Mouse (Mus musculus): ENCODE results near the gene Carns1. TPM values are rescaled to one million over a fixed set of nuclear protein-coding genes. Genes with fewer than 3 reads are reported as not detected.
A peak's percentile ranks its signal among the peaks of the same experiment; 100 is the strongest.

Gene Carns1
- polyA plus RNA-seq, 1 experiment = 4.4 TPM

DNA sequence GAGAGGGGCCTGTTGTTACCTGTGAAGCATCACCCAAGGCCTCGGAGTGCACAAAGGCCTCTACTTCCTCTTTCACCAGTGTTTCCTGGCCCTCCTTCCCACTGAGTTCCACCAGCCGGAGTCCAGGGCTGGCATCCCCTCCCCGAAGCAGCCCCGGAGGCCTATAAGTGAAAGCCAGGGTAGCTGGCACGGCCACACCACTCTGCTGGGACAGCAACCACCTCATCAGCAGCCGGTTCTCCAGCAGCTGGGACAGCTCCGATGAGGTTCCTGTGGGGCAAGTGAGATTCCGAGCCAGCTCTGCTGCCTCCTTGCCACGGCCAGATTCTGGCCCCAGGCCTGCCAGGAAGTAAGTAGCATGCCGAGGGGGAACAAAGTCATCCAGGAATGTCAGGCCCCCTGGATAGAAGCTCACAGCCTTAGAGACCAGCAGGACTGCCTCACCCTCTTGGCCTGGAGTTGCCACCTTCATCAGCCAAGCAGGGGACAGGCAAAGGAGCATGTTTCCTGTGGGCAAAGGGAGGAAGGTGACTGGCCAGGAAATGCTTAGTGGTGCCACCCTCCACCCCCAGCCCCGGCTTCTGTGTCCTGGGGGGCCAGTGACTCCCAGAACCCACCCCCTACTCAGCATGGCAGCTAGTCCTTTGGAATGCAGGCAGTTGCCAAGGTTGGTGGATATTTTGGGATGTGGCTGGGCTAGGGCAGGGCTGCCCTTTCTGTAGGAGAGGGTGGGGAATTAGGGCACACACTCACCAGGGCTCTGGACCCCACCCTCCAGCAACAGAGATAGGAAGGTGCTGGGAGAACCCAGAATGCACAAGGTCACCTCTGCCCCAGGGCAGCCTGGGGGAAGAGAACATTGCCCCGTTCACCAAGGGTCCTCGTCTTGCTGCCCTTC lies 3.6 kb downstream of the Carns1 start:
- Histone ChIP-seq H3K4me1 (ENCODE audit: control insufficient read depth, insufficient read depth, insufficient read length, low read length) (peaks cover 10% of the 10 kb centered on the region), H3K27me3 (ENCODE audit: control insufficient read depth, insufficient read depth, low read length) (no peaks in the 10 kb centered on the region), H3K4me3 (ENCODE audit: low read depth, low read length) (no peak overlapping the region), H3K36me3 (ENCODE audit: control insufficient read depth, insufficient read depth, low read length) (no peaks in the 10 kb centered on the region), H3K27ac (ENCODE audit: insufficient read depth, low read depth, low read length) (no peak overlapping the region)
- WGBS = 75% methylated on average over 13 of the region's 13 CpGs
- TF ChIP-seq CTCF (IDR thresholded peaks at IDR 0.05; ENCODE audit: extremely low read depth, insufficient read length, insufficient replicate concordance, low read depth, low read length) (no peak), POLR2A (IDR thresholded peaks at IDR 0.05; ENCODE audit: low read depth, low read length) (no peak; the same call in 1 of the 2 replicates)

DNA sequence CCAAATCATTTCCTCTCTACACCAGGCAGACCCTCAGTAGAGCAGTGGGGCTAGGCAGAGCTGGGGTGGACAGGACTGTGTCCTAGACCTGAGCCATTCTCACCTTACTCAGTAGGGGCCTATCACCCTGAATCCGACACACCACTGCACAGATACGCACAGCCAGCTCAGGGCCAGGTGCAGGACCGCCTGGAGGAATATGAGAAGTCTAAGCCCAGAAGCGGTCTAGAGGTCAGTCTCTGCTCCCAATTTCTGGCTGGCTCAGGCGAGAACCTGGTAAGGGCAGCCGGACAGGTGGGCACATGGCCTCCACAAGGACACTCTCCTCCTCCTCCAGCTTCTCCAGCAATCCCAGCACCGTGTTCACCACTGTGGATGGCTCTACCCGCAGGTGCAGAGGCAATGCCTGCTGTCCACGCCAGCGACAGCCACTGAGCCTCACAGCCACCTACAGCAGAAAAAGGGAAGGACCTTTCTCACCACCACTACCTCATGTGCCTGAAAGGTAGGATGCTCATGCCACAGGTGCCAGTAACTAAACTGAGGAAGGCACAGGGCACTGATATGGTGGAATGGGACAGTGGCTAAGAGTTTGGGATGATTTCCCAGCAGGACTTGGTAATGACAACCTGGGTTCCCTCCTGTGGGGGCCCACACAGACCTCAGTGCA lies 4.4 kb downstream of the Carns1 start:
- TF ChIP-seq CTCF (IDR thresholded peaks at IDR 0.05; ENCODE audit: extremely low read depth, insufficient read length, insufficient replicate concordance, low read depth, low read length) = no peak
- TF ChIP-seq POLR2A (IDR thresholded peaks at IDR 0.05; ENCODE audit: low read depth, low read length) = no peak
- H3K36me3 ChIP-seq (ENCODE audit: control insufficient read depth, insufficient read depth, low read length) = no peaks in the 10 kb centered on the region
- no peak overlapping the region for H3K4me3 ChIP-seq (ENCODE audit: low read depth, low read length)
- no peaks in the 10 kb centered on the region for H3K27me3 ChIP-seq (ENCODE audit: control insufficient read depth, insufficient read depth, low read length)
- WGBS = 94% methylated on average over 10 of the region's 10 CpGs
- H3K4me1 ChIP-seq (ENCODE audit: control insufficient read depth, insufficient read depth, insufficient read length, low read length) = peaks cover 10% of the 10 kb centered on the region
- H3K27ac ChIP-seq (ENCODE audit: insufficient read depth, low read depth, low read length) = no peak overlapping the region

DNA sequence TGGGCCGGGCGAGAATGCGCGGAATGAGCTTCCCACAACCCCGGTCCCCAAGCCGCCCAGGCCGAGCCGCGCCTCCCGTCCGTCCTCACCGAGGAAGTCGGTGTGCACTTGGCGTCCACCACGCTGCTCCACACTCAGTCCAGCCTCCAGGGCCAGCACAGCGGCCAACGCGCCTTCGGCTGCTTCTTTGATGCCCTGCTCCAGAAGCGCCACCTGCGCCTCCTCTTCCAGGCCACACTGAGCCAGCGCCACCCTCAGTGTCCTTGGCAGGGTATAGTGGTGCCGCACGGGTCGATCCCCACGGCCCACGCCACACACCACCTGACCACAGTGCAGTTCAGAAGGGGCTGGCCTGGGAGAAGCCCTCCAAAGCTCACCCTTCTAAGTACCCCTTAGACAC lies 5.5 kb downstream of the Carns1 start:
- H3K36me3 ChIP-seq (ENCODE audit: control insufficient read depth, insufficient read depth, low read length) = no peaks in the 10 kb centered on the region
- no peak for TF ChIP-seq CTCF (IDR thresholded peaks at IDR 0.05; ENCODE audit: extremely low read depth, insufficient read length, insufficient replicate concordance, low read depth, low read length)
- TF ChIP-seq POLR2A (IDR thresholded peaks at IDR 0.05; ENCODE audit: low read depth, low read length) = no peak

DNA sequence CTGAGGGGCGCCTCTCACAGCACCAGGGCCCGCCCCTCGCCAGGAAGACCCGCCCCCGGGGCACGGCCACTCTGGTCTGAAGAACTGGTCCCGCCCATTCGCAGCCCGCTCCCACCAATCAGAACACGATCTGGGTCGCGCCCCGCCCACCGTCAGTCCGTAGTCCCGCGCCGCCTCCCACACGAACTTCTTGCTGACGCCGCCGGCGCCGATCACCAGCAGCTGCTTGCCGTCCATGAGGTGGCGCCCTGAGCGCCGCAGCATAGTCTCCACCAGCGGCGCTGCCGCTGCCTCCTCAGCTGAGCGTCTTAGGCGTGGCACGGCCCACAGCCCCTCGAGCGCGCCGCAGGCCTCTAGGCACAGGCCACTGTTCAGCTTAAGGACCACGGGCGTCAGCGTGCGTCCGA lies 5.9 kb downstream of the Carns1 start:
- Histone ChIP-seq H3K27me3 (ENCODE audit: control insufficient read depth, insufficient read depth, low read length) (no peaks in the 10 kb centered on the region), H3K27ac (ENCODE audit: insufficient read depth, low read depth, low read length) (peak overlapping the region; percentile 72), H3K4me3 (ENCODE audit: low read depth, low read length) (peak overlapping the region; percentile 70), H3K36me3 (ENCODE audit: control insufficient read depth, insufficient read depth, low read length) (no peaks in the 10 kb centered on the region), H3K4me1 (ENCODE audit: control insufficient read depth, insufficient read depth, insufficient read length, low read length) (peaks cover 7% of the 10 kb centered on the region)
- TF ChIP-seq POLR2A (IDR thresholded peaks at IDR 0.05; ENCODE audit: low read depth, low read length) (peak; percentile 92), CTCF (IDR thresholded peaks at IDR 0.05; ENCODE audit: extremely low read depth, insufficient read length, insufficient replicate concordance, low read depth, low read length) (peak; percentile 83)
- under 1% methylated on average over 43 of the region's 43 CpGs for WGBS

More for the DNA sequence above, 5.5 kb downstream of the Carns1 start:
- 4% methylated on average over 27 of the region's 27 CpGs for WGBS
- H3K4me1 ChIP-seq (ENCODE audit: control insufficient read depth, insufficient read depth, insufficient read length, low read length) = peaks cover 7% of the 10 kb centered on the region
- peak overlapping the region; percentile 72 for H3K27ac ChIP-seq (ENCODE audit: insufficient read depth, low read depth, low read length)
- peak overlapping the region; percentile 70 for H3K4me3 ChIP-seq (ENCODE audit: low read depth, low read length)
- H3K27me3 ChIP-seq (ENCODE audit: control insufficient read depth, insufficient read depth, low read length) = no peaks in the 10 kb centered on the region

DNA sequence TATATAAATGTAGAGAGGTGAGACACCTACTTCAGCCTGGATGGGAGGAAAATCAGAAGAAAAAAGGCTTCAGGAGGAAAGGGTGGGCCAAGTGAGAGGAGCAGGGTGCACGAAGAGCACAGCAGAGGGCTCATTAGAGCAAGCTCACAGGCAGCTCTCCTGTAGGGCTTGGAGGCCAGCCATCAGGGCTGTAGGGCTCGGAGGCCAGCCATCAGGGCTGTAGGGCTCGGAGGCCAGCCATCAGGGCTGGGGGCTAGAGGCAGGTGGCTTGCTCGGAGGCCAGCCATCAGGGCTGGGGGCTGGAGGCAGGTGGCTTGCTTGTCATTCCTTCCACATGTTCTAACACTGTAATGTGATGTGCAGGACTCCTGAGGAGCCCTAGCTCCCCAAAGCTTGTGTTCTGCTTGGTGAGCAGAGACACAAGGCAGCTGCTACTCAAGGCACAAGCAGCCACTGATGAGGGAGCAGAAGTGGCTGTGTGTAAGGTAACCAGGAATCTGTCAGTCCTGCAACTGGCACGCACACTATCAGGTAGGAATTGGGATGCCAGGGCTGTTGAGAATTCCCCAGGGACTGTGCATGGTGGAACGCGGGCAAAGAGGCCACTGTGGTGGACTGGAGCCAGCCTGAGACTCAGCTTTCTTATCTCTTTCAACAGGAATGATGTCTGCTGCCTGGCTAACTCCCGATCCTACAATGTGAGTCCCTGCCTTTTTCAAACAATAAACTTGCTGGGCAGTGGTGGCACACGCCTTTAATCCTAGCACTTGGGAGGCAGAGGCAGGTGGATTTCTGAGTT lies 8.4 kb downstream of the Carns1 start:
- WGBS = 70% methylated on average over 9 of the region's 9 CpGs
- Histone ChIP-seq H3K4me3 (ENCODE audit: low read depth, low read length) (no peak overlapping the region), H3K27ac (ENCODE audit: insufficient read depth, low read depth, low read length) (no peak overlapping the region), H3K4me1 (ENCODE audit: control insufficient read depth, insufficient read depth, insufficient read length, low read length) (peaks cover 15% of the 10 kb centered on the region), H3K36me3 (ENCODE audit: control insufficient read depth, insufficient read depth, low read length) (no peaks in the 10 kb centered on the region), H3K27me3 (ENCODE audit: control insufficient read depth, insufficient read depth, low read length) (no peaks in the 10 kb centered on the region)
- TF ChIP-seq POLR2A (IDR thresholded peaks at IDR 0.05; ENCODE audit: low read depth, low read length) (no peak), CTCF (IDR thresholded peaks at IDR 0.05; ENCODE audit: extremely low read depth, insufficient read length, insufficient replicate concordance, low read depth, low read length) (no peak)

DNA sequence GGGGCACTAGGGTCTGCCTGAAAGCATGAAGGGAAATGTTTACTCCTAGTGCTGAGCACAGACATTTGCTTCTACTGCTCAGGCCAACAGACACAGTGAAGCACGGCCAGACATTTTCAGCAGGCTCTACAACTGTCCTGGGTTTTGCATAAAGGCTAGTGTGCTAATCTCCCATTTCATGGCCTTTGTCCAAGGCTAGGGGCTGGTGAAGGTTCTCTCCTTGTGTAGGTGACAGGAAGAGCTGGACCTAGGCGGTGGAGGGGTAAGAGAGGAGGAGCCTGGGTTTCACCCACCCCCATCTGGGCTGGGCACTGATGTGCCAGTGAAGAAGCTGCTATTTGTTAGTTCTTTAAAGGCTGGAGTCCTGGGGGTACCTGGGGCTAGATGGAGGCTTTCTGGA lies 10.6 kb downstream of the Carns1 start:
- Histone ChIP-seq H3K27ac (ENCODE audit: insufficient read depth, low read depth, low read length) (no peak overlapping the region), H3K4me3 (ENCODE audit: low read depth, low read length) (no peak overlapping the region), H3K36me3 (ENCODE audit: control insufficient read depth, insufficient read depth, low read length) (peaks cover 6% of the 10 kb centered on the region), H3K4me1 (ENCODE audit: control insufficient read depth, insufficient read depth, insufficient read length, low read length) (peaks cover 8% of the 10 kb centered on the region; the same call in 1 of the 2 replicates), H3K27me3 (ENCODE audit: control insufficient read depth, insufficient read depth, low read length) (no peaks in the 10 kb centered on the region)
- TF ChIP-seq POLR2A (IDR thresholded peaks at IDR 0.05; ENCODE audit: low read depth, low read length) = no peak
- no peak for TF ChIP-seq CTCF (IDR thresholded peaks at IDR 0.05; ENCODE audit: extremely low read depth, insufficient read length, insufficient replicate concordance, low read depth, low read length)
- WGBS = 75% methylated on average over 2 of the region's 2 CpGs
